Mouse (Mus musculus): ENCODE results near the gene Insr.

The Insr gene

DNA sequence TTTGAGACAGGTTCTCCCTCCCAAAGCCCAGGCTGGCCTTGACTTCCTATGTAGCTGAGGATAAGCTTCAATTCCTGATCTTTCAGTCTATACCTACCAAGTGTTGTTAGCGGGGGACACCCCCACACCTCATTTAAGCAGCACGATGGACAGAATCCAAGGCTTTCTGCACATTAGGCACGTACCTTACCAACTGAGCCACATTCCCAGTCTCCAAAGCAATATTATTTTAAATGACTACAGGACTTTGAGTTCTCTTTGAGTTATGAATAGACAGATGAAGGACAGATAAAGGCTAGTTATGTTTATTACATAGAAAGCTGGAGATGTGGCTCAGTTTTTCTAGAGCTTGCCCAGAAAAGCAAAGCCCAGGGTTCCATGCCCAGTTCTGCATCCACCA is 5.6 kb downstream of the Insr start:
- no peak for DNase-seq

DNA sequence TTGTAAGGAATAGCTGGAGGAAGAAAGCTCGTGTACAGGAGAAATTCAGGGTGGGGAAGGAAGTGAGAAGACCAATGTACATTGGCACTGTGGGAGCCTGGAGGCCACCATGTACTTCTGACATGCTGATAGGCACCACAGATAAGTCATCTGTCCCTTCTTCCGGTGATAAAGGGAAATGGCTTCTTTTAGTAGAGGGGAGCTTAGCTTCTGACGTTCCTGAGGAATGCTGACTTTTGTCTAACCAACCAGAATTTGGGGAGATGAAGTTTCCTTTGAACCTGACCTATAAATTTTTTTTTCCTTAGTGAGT is 12.0 kb downstream of the Insr start:
- no peak for DNase-seq

DNA sequence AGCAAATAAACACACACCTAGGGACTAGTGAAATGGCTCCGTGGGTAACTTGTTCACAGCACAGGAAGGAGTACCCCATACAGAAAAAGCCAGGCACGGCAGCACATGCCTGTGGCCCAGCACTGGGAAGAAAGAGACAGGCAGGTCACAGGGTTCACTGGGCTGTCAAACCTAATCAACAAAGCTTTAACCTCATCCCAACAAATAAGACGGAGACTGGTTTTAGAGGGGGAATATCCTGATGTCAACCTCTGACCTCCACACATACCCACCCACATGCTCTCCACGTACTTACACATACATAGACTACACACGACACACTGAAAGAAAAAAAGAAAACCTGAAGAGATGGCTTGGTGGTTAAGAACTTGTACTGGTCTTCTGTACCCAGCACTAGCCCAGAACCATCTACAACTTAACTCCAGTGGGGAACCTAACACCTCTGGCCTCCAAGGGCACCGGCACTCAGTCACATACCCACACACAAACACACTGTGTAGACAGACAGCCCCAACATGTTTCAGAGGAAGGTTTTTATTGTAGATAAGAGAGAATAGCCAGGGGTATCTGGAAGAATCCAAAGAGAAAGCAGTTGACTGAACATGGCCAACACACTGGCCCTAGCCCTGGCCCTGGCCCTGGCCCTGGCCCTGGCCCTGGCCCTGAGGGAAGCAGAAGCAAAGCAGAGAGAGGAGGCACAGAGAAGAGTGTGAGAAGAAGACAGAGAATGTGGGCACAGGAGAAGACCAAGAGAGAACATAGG is 12.6 kb downstream of the Insr start:
- DNase-seq, result no peak

DNA sequence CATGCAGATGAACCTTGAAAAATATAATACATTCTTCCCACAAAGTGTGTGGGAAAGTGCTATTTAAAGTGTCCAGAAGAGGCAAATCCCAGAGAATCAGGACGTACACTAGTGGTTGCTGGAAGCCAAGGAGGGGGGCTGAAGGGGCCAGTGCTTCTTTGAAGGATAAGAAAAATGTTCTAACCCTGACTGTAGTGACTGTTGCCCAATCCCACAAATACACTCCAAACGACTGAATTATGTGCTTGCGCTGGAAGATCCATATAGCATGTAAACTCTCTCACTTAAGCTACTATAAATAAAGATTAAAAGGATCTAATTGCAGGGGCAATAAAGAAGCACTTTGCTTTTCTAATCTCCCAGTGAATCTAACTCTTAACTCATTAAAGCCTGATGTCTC is 14.2 kb downstream of the Insr start:
- DNase-seq, result no peak

DNA sequence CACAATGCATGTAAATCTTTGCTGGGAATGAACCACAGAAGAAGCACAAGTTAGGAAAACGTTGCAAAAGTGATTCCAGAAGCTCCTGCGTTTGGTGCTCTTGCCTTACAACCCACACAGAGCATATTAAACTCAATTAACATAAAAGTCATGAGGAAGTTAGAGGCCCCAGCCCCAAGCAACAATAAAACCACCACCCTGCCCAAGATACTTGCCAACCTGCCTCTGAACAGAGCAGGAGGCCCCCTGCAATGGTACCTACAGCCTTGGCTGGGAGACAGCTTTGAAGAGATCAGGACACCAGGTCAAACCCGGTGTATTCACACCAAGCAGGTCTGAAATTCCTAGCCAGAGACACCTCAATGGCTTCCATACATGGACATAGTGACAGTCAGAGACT is 16.6 kb downstream of the Insr start:
- DNase-seq, result no peak

DNA sequence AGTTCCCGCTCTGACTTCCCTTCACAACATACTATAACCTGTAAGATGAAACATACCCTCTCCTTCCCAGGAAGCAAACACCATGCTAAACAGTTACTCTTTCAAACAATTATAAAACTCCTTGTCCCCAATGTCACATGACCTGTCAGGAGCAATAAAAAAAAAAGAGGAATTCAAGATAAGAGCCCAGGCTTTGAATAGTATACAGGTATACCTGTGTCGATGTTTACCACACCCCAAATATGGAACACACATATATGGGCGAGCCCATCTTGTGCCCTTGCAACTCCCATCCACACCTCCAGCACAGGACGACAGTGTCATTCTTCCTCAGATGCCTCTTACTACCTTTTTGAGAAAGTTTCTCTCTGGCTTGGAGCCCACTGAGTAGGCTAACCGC is 18.3 kb downstream of the Insr start:
- no peak for DNase-seq

DNA sequence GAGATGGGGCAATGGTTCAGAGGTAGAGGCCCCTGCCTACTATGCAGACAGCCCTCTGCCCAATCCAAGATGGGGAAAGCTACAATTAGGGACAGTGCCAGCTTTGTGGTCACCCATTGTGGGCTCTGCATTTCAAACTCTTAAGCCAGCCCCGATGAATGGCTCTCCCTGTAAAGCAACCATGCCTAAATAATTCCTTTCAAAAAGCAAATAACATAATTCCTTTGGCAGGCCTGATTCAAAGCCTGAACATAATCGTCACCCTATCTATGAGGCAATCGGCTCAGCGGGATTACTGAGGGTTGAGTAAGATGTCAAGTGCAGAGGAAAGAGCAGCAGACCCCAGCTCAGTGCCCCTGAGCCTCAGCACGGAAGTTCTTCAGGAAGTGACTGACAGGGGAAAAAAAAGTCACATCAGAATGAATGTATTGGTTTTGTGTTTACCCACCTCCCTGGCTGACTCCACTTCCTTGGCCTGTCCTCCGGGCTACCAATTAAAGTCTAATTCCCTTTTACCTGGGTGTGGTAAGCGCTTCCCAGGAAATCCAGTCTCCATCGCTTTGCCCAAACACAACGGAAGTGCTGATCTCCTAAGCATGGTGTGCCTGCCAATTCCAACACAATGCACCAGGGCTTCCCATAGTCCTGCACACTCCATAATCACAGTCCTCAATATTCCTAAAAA is 19.1 kb downstream of the Insr start:
- DNase-seq, result no peak

DNA sequence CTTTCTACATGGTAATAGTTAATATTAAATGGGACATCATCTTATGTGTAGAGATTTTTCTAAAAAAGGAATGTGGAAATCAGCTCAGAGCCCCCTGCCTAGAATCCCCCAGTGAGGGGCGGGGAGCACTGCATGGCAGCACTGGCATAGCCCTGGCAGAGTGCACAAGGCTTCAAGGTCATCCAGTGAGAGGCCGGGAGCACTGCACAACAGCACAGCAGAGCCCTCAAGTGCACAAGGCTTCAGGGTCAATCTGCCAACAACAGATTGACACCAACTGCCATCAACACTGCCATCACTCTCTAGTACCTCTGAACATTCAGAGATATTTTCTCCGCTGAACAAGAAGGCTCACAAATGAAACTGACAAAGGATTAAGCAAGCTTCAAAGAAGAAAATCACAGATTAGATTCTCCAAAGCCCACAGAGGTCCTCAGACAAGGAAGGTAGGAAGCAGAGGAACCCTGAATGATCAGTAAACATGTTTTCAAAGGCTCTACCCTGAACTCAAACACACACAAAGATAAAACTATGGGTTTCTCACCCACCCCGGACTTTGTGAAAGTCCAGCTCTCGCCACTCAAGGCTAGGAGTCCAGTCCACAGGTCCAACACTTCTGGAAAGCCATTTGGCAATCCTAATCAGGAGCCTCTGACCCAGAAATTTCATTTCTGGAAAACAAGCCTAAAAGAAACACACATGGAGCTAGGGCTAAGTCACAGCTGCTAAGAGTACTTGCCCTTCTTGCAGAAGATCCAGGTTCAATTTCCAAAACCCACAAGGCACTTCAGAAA is 23.1 kb downstream of the Insr start:
- DNase-seq, result no peak

DNA sequence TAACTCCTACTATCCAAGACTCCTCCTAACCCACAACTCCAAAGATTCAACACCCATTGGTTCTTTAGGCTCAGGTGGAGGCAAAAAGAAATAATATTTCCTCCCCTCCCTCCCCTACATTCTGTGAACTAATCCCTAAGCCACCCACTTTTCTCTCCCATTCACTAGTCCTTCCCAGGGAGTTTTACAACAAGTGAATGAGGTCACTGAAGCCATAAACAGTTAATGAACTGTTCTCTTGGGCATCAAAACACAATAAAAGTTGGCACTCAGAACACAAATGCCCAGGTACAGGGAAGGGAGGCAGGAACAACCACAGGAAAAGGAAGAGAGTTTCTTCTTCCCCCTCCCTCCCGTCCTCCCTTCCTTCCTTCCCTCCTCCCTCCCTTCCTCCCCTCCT is 24.1 kb downstream of the Insr start:
- no peak for DNase-seq

DNA sequence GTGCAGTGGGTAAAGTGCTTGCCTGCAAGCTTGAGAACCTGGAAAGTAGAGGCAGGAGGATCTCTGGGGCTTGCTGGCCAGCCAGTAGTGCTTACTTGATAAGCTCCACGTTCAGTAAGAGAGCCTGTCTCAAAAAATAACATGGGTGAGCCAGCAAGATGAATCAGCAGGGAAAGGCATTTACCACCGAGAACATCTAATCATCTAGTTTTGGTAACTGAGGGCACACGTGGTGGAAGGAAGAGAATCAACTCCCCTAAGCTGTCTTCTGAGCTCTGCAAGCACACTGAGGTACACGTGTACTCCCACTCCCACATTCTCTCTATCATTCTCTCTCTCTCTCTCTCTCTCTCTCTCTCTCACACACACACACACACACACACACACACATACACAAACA is 26.2 kb downstream of the Insr start:
- DNase-seq, result no peak

DNA sequence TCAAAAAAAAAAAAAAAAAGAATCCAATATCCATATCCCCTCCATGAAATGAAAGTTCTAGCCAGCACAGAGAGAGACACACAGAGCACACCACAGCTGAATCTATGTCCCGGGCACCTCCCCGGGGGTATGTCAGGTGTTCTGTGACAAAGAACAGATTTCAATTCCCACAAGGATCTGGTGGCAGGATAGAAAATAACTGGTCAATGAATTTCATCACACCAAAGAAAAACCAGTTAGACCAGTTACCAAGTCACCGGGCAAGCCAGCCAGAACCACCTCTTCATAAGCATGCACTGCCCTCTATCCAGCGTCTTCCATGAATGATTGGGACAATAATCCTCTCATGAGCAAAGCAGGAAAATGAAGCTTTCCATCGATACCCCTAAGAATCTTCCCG is 26.8 kb downstream of the Insr start:
- no peak for DNase-seq

DNA sequence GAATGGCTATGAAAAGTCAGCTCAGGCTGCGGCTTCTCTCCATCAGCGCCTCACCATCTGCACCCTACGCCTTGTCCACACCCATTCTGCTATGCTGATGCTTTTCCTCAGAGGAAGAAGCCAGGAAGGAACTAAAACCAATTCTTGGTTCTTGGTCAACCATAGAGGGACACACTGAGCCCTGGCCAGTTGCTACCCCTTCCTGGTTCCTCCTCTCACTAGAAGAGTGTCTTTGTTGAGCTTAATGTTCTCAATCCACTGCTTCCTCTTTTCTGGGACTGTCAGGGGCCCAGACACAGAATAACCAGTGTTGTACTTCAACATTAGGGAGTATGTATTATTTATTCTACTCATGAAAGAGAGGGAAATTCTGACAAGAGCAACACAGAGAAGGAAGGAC is 28.3 kb downstream of the Insr start:
- DNase-seq, result no peak

DNA sequence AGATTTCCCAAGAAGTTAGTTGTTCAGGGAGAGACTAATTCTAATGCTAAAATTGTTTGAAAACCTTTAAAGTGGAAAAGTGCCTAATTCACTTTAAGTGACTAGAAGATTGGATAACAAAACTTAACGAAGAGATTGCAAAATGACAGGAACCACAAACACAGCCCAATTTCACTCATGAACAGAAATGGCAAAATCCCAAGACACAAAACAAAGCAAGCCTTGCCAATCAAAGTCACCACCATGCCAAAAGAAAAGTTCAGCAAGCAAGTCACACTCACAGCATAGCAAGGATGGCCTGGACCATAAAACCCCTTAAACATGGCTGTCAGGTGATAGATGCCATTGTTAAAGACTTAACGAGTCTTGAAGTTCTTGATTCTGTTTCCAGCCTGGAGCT is 29.5 kb downstream of the Insr start:
- no peak for DNase-seq

DNA sequence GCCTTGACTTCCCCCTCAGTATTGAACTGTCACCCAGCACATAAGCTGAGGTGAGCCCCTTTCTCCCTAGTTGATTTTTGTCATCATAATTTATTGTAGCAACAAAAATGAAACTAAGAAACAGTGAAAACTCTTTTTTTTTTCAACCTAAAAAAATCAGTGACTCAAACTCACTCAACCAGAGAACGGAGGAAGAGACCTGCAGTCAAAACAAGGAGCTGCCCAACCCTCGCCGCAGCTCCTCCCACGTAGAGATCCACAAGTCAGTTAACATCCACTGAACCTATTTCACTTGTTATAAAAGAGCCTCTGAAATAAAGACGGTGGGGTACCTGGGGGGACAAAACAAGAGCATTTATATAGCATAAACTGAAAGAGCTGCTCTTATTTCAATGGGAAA is 30.7 kb downstream of the Insr start:
- DNase-seq, result no peak

DNA sequence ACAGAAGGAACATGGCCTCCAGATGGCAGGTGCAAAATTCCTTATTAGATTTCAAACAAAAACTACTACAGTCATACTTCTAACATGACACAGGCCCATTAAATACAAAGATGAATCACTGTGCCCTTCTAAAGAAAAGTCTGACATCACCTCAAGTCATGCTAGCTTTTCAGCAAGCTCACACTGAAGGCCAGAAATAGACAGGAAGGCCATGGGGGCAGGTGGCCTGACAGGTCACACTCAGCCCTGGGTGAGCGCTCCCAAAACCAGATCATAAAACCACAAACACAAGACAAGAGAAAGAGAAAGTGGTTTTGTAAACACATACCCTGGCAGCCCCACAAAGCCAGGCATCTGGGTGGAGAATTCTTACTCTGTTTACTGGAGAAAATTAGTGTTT is 32.3 kb downstream of the Insr start:
- no peak for DNase-seq

DNA sequence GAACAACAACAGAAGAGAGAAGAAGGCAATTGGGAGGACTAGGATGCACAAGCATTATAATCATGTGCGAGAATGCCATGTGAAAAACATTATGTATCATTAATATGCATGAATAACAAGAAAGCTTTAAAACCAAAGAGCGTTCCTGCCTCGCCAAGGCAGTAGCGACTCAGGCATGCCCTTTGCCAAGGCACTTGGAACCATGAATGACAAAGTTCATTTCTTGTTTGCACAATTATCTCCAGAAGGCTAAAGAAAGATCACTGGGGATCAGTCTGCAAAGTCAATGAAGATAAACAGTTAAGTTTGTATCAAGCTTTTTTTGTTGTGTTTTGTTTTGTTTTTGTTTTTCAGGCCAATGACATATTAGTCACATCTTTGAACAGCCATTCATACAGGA is 36.2 kb downstream of the Insr start:
- no peak for DNase-seq

DNA sequence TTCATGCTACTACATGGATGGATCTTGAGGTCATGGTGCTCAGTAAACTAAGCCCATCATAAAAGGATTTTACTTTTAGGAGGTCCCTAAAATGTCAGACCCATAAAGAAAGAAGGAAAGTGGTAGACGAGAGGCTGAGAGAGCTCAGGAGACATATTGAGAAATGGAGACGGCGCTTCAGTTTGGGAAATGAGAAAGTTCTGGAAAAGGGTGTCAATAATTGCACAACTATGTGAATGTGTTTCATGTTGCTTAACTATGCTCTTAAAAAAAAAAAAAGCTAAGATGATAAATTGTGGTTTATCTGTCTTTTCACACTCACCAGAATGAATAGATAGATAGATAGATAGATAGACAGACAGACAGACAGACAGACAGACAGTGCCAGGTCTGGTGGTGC is 38.7 kb downstream of the Insr start:
- DNase-seq, result no peak

DNA sequence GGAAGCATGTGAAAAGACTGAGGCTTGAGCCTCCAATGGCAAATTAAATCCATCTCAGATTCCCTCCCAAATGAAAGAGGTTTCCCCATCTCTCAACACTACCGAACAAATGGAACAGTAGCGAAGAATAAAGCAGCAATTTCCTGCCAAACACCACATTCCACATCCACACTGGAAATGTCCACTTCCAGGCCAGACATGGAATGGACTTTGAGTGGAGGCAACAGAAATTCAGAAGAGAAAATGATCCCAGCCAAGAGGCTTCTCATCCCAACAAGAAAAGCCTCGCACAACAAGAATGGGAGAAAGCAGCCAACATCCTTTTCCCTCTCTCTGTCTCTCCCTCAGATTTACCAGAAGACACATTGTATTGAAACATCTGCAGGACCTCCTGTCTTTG is 39.8 kb downstream of the Insr start:
- DNase-seq, result no peak

DNA sequence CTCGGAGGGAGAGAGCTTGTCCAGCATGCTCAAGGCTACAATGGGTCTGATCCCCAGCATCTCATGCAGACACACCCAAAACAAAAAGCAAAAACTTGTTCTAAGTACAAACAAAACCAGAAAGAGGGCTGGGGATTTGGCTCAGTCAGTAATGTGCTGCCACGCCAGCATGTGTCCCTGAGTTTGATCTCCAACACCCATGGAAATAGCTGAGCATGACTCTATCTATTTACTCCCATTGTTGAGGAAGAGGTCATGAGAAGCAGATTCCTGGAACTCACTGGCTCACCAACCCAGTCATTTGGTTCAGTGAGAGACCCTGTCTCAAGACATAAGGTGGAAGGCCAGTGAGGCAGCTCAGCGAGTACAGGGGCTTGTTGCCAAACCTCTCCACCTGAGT is 40.6 kb downstream of the Insr start:
- no peak for DNase-seq

DNA sequence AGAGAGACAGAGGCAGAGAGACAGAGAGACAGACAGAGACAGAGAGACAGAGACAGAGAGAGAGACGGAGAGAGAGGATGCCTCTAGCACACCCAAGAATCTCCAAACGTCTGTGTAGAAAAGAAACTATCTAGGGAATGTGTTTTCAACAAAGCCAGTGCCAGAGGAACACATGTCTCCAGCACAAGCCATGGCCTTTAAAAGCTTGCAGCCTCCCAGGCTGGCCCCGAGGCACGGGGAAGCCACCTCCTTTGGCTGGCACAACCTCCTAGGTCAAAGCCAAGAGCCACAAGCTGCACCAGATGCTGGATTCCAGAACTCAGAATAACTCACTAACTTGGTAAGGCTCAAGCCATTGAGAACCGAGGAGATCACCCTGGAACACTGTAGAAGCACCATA is 42.1 kb downstream of the Insr start:
- DNase-seq, result no peak

DNA sequence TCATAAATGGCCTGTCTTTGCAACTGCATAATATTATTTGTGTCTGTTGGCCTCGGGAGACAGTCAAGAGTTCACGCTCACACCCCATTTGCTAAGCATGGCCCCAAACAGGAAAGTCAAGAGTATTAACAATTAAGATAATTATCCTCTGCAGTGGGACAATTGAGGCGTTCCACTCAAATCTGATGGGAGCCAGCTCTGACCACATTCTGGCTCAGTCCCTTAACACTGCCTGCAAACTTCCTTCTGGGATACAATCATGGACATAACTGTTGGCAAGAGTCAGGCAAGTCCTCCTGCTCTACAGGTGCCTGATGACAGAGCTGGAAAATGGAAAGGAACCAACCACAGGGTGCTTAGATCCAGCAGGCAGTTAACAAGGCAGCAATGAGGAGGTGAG is 43.1 kb downstream of the Insr start:
- DNase-seq, result no peak

DNA sequence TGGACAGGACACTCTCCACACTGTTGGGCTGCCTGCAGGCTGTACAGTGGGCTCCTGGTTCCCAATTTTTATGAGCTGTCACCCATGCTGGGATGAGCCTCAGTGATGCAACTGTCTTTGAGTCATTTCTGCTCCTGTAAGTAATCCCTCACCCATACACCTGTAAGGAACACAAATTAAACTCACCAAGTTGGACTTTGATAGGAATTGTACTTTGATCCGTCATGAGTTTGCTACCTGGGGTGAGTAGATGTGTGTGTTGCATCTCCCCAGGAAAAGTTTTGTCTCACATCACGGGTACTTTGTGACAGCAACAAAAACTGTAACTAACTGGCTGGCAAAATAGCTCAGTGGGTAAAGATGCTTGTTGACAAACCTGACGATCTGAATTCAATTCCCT is 44.8 kb downstream of the Insr start:
- DNase-seq, result no peak

DNA sequence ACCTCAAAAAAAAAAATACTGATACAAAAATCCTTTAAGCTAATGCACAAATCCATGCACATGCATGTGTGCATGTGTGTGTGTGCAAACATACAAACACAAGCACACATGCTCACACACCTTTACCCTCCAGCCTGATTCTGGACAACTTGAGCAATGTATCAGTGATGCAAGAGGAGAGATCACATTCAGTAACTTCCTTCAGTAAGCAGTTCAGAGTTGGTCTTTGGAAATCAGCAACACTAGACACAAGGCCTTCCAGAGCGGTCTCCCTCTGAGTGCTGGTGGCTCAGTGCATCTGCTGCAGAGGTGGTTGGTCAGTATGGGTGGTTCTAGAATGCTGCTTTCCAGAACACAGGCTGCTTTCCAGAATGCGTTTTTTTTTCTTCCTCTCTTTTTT is 46.8 kb downstream of the Insr start:
- DNase-seq, result no peak

Measured in thymus, postnatal 14 days (tissue).